Mouse (Mus musculus) regulatory T cell (primary cell): ENCODE measurements around the gene Slc4a10.
"Not testable (repeated sequence)": the region's sequence is repeated elsewhere in the genome, so short reads cannot be mapped to it uniquely, and the experiment has no call there.

Experiments
- in situ Hi-C: fragments of 300-600 bp; cut with MboI, MseI; formaldehyde crosslinking; loops from one replicate; pipeline ENCODE4 v1.15.1; 2025; ENCODE audit warnings: high pct_unique_total_duplicates

Slc4a10 gene

DNA sequence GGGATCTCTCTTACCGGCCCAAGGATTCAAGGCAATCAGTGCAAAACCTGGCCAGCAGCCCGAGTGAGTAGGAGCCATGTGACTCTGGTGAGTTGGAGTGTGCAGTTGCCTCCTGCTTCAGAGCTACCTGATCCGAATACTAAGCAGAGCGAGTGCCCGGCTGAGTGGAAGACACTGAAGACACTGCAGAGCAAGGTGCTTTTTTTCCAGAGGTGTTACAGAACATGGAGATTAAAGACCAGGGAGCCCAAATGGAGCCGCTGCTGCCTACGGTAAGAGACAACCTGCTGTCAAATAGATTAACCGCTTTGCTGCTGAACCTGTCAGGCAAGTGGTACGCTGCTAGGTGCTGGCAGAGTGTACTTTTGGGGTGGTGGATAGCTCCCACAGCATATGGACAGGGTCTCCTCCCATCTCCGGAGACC is at the start of gene Slc4a10:
TSS of gene Slc4a10 (plus strand) at position 42 of the 425 bp plus-strand sequence.
- in situ Hi-C loops, result no loop called here

DNA sequence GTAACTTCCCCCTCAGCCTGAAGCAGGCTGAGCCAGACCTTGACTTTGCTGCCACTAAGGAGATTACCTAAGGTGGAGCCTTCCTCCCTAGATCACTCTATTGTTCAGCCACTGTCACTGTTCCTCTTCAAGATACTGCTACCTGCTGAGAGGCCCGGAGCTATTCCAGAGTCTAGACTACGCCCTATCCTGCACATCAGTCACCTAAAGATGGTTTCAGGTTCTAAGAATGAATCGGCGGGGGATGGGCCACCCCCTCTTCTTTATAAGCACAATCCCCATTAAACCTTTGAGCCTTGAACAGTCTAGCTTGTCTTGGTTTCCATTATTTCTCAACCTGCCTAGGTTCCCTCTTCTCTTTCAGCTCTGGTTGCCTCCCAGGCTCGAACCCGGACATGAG is 45.0 kb upstream of the Slc4a10 start:
- in situ Hi-C loops, result not testable (repeated sequence)

DNA sequence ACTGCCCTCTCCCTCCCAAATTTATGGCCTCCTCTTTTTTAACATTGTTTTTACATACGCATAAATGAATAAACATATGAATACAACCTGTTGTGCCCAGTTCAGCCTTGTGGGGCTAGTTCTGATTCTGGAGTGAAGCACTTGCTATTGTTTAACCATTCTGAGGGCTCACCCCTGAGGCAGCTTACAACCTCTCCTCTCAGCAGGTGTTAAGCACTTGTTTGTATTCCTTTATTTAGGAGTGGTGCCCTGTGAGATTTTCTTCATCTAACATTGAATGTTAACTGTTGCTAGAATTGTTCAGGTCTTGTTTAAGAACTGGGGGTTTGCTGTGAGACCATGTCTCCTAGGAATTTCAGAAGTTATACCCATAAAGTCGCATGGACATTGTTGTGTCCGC is 28.1 kb upstream of the Slc4a10 start:
- in situ Hi-C loops, result no loop called here

DNA sequence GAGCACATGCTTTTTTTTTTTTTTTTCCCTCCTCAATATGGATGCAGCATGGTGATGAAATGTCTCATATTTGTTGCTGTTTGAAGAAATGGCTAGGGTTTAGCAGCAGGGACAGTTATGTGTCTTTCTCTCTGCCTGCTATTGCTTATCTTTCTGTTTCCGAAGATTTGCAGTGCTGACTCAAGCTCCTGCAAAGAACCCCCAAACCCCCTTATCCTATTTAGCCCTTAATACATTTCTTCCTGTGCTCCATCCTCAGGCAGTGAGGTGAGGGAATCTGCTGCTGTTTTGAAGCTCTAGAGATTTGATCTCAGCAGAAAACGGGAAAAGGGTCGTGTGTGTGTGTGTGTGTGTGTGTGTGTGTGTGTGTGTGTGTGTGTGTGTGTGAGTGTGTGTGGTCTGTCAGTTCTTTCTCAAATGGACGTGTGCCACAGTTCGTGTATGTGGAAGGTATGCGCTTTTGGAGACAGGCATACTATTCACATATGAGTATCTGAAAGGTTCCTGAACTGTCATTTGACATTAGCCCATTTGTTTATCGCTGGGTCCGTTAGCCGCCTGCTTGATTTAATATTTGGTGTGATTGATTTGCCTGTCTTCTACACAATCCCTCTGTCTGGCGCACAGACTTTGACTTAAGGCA is 720 bp downstream of the Slc4a10 start:
- in situ Hi-C loops, result no loop called here

DNA sequence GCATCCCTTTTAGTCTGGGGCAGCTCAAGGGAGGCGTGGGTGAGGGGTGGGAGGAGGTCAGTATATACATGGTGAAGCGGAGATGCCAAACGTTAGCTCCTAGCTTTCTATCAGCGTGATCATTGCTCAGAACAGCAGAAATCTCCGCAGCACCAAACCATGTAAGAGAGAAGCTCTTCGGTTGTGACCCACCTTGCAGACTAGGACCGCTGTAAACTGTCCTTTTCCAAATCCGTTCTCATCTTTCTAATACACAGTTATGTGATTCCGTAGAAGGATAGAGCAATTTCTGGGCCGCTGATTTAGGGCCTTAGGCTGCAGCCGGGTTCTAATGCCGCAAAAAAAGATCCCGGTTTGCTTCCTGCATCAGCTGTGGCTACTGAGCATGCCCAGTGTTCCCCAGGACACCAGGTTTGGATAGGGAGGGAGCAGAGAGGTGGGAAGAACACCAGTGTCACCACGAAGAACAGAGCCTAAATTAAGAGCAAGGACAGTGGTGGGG is 1.3 kb downstream of the Slc4a10 start:
- in situ Hi-C loops, result no loop called here

DNA sequence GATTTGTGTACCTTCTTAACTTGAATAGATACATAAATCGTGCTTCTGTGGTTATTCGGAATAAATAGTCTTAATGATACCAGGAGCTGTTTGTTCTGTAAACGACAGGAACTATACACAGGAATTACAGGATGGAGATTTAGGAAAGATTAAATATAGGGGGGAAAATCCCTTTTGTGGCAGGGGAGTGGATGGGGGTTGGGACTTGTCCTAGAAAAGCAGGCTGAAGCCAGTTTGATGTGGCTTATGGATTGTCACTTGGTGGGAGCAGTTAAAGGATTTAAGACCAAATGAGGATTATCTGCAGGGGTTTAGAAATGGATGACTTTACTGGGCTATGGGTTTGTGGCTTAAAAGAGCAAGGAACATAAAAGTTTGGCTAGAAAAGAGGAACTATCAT is 1.9 kb downstream of the Slc4a10 start:
- in situ Hi-C loops, result no loop called here

DNA sequence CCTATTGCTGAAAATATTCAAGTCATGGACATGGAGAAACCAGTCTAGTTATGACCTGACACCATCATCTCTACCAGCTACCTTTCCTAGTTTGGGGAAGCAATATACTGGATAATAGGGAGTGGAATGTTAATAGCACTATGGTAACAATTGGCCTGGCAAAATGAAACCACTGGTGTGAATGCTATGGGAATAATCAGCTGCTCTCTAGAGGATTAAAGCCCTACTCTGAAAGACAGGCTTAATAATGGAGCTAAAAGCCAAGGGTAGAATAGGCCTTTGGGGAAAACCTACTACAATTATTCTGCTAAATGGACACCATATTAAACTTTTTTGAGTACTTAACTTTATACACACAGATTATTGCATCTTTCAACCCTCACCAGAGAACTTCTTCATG is 30.2 kb downstream of the Slc4a10 start:
- in situ Hi-C loops, result no loop called here

DNA sequence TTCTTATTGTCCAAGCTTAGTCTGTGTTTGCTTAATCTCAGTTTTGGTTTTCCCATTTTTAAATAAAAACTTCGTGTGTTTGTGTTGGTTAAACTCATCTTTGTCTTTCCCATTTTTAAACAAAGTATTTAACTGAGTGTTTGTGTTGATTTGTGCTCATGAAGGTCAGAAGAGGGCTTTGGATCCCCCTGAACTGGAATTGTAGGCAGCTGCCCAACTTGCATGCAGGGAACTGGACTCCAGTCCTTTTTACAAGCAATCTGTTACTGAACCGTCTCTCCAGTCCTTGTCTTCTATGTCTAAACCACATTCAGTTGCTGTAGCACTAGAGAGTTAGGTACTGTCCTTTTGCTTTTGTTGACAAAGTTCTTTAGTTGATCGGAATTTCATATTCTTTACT is 41.3 kb downstream of the Slc4a10 start:
- in situ Hi-C loops, result no loop called here

DNA sequence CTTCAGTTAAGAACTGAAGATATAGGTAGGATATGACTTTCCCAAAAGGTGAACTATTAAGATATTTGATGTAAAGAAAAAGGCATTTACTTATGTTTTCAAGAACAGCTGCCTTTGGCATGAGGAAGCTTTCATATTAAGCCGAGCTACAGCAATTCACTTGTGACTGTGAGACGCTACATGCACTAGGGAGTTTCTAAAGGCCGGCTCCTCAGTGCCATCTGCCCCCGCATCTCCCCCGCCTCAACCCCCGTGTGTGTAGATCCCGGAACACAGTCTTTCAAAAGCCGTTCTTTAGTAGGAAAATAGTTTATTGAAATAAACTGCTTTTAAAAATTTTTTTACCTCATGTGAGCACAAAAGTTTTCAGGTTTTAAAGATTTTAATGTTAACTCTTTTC is 42.5 kb downstream of the Slc4a10 start:
- in situ Hi-C loops, result no loop called here

DNA sequence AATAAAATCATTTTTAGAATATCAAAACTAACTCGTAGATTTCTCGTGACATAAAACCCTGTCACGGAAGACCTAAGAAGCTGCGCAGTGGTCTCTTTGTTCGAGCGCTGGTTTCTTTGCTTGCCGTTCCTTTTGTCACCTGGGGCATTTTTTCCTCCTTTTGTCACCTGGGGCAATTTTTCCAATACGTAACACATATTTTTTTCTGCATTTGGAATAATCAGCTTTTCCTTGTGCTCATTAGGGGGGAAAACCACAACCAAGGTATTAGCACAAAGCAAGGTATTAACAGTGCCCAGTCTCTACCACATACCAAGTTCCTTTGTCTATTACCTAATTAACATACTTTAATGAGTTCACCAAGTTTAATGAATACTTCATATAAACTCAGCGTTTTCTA is 42.9 kb downstream of the Slc4a10 start:
- in situ Hi-C loops, result no loop called here

DNA sequence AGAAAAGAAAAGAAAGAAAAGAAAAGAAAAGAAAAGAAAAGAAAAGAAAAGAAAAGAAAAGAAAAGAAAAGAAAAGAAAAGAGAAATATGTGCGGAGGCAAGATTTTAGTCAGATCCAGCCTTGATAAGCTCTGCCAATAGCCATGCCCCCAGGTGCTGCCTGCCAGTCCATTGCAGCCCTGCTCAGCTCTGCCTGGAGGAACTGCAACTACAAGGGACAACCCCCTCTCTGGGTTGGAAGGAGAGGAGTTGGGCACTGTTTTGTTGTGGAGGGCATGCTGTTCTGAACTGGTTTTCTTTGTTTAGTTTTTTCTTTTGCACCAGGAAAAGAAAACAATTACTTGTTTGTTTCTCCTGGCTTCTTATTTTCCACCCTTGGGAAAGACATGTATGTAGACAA is 54.3 kb downstream of the Slc4a10 start:
- in situ Hi-C loops, result loop anchor here (5.0 kb wide), 1 partner anchor 93 kb away; no protein-coding TSS in a partner anchor

DNA sequence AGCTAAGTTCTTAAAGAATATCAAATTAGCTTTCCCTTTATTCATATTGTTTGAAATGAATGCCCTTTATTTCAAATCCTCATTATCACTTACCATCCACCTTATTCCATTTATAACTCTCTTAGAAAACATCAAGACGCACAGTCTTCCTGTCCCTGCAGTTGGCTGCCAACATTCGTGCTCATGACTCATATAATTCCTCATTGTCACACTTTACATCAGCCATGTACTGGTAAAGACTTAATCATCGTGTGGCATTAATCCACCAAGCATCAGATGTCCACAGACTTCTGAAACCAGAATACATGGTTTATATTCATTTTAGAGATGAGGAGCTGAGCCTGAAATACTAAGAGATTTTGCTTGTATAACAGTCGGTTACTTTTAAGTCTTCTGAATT is 69.1 kb downstream of the Slc4a10 start:
- in situ Hi-C loops, result no loop called here

DNA sequence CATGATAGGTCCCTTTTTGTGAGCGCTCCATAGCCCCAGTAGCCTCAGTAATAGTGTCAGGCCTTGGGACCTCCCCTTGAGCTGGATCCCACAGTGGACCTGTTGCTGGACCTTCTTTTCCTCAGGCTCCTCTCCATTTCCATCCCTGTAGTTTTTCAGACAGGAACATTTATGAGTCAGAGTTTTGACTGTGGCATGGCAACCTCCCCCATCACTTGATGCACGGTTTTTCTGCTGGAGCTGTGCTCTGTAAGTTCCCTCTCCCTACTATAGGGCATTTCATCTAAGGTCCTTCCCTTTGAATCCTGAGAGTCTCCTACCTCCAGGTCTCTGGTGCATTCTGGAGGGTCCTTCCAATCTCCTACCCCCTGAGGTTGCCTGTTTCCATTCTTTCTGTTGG is 83.7 kb downstream of the Slc4a10 start:
- in situ Hi-C loops, result no loop called here

DNA sequence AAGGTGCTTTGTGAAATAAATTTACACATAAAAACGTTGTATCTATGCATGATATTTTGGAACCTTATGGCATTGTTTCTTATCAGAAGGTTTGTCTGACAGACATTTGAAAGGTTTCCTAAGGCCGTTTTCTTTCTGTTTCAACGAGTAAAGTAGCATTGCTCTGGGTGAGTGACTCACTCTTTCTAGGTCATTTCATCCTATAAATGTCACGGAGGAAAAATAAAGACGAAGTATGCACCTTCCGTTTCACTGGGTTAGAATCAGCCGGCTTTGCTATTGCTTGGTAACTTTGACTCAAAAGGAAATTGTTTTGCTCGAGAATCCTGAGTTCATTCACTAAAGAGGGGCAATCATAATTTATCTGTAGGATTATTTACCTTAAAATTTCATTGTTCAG is 88.6 kb downstream of the Slc4a10 start:
- in situ Hi-C loops, result no loop called here

DNA sequence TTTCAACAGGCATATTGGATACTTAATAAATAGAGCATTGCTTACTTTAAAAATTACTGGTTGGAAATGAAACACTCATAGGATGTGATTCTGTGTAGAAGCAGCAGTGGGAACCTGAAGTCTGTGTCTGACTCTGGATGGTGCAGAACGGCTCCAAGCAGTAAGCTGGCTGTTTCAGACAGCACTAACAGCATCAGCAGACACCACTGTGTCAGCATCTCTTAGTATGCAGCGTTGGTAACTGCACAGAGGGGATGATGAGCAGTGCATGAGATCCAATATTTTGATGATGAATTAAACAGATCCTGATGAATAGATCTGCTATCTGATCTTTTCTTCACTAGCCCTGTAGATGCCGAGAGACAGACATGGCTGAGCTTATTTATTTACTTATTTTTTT is 101.4 kb downstream of the Slc4a10 start:
- in situ Hi-C loops, result no loop called here

DNA sequence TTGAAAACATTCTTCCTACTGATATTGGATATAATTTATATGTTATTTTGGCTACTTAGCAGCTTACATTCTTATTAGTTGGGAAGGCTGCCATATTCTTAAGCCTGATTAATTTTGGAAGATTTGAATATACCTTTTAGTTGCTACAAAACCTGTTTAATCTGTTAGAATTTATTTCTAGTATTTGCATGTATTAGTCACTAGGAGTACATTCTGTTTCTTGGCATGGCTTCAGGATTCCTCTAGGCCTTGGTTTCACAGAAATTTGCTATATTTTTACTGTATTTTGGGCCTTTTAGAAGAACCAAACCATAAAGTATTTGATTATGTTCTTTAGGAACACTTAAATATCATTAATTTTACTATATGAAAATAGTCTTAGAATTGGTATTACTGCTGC is 103.2 kb downstream of the Slc4a10 start:
- in situ Hi-C loops, result no loop called here

DNA sequence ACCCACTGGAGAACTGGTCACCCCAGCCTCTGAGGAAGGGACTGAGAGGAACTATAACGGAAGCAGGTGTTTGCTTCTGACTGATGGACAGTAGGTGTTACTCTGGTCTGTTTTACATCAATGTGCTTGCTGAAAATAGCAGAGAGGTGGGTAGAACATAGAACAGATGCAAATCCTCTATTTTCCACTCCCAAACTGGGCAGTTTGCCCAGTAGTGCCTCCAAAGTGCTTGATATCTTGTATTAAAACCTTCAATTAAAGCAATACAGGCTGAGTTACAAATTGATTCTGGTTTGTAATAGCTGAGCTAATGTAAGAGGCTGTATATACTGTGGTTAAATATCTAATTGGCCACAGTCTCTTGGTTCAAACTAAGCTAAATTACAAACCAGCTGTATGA is 104.6 kb downstream of the Slc4a10 start:
- in situ Hi-C loops, result loop anchor here (10.0 kb wide), 1 partner anchor 324 kb away; no protein-coding TSS in a partner anchor

DNA sequence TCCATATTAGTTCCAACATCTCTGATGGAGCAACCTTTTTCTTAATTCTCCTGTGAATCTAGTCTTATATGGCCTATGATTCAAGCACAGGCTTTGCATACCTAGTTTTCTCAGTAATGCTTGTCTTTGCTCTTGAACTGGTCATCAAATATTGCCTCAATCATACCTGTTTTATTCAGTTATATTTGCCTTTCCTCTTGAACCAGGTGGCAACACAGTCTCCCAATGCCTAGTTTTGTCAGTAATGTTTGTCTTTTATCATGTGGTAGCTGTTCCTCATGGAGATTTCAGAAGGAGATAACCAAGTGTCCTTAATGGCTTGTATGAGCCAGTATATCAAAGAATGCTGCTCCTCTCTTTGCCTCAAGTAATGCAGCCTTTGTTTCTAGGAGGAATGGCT is 163.8 kb downstream of the Slc4a10 start:
- in situ Hi-C loops, result no loop called here

DNA sequence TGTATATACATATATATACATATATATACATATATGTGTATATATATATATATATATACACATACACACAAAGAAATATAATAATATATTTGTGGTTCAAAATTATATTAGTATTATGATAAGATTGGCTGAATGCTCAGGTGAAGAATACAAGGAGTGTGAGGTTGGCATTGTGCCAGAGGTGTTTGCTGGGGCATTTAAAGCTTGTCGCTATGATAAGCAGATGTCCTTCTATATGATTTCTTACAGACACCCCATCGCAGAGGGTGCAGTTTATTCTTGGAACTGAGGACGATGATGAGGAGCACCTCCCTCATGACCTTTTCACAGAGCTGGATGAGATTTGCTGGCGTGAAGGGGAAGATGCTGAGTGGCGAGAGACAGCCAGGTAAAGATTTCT is 164.8 kb downstream of the Slc4a10 start:
- in situ Hi-C loops, result no loop called here

DNA sequence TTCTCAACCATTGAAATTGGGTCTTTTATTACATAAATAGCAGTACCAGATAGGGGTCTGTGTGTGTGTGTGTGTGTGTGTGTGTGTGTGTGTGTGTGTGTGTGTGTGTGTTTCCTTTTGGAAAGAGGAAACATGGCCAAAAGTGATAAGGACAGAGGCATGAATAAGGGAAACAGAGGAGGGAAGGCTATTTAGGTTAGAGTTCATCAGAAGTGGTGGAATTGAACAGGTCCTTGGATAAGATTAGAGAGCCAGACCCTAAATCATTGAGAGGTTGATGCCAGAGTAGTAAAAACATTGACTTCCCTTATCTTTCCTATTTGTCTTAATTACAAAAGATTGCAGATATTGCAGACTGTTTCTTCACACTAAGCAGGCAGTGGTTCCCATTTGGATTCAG is 181.3 kb downstream of the Slc4a10 start:
- in situ Hi-C loops, result no loop called here

DNA sequence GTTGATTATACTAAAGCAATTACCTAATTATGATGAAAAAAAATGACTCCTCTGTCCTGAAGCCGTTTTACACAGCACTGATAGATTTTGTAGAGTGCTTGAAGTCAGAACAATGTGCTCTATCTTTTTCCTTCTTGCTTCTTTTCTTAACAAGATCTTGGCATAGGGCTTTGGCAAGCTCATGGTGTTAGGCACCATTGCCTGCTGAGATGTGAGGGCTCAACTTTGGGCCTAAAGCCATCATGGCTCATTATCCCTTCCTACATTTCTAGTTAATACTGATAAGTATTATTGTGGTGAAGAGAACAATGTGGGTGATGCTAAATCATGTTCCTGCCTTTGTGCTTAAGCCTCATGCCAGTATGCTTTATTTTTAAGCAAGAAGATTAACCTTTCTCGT is 185.0 kb downstream of the Slc4a10 start:
- in situ Hi-C loops, result no loop called here

DNA sequence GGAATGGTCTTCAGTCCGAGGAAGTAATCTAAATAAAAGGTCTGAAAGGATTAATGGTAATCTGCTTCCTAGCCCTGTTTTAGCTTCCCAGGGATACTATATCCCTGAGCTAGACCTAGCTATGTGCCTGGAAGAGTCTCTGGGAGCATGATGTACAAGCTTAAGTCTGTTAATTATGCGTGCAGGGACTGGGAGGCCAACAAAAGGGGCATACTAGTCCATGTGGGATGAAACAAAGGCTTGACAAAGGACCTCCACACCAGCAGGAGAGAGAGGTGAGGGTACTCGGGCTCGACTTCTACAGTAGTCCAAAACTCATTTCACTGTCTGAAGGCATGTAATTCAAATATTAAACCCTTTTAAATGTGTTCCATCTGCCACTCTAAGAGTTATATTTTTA is 197.9 kb downstream of the Slc4a10 start:
- in situ Hi-C loops, result no loop called here

DNA sequence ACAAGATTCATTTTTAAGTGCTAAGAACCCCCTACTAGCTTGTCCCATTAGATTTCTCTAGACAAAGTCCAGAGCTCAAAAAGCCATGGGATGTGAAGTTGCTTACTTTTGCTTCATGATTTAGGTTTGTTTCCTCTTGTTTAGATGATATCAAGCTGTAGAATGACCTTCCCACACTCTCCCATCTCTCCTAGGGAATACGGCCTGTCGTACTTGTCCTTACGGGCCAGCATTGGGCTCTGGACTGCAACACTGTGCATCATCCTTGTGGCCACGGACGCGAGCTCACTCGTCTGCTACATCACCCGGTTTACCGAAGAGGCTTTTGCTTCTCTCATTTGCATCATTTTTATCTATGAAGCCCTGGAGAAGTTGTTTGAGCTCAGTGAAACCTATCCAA is 222.2 kb downstream of the Slc4a10 start:
- in situ Hi-C loops, result no loop called here

DNA sequence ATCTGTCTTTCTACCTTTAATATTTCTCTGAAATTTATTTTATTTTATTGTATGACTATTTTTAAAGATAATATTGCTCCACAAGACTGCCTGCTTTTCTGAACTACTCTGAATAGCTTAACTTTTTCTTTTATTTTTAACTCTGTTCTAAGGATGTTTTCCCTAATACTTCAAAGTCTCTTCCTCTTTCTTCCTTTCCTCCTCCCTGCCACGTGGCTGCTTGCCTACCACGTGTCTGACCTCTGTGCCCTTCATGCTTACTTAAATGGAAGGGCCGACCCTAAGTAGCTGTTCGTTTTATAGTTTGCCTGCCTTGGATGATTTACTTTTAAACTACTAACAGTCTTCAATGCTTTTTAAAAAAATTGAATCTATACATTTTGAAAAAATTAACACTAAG is 225.6 kb downstream of the Slc4a10 start:
- in situ Hi-C loops, result no loop called here
